Mouse (Mus musculus): ENCODE measurements around the gene Rnf150. TPM values are rescaled to one million over a fixed set of nuclear protein-coding genes. Genes with fewer than 3 reads are reported as not detected.

Gene Rnf150
- total RNA-seq, 2 experiments from 2014 or later: 12.3 to 14.2 TPM

DNA sequence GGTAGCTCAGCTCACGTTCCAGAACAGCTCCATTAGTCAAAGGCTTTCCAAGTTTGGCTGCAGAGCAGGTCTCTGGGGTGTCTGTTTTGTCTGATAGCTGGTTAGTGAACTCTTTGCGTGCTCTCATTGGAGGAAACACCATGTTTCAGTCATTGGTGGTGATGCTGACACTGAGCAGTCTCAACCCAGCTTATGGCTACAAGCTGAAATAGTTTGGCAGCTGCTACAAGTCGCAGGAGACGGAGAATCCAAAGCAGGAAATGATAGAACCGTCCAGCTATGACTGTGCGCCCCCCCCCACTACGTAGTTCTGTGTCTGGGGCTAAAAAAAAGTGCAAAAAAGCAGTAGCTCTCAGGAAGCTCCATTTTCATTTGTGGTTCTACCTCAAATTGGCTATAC, 12.0 kb downstream of the Rnf150 start:
- peak; percentile 12 for DNase-seq (ENCODE audit: low spot score)
- intact Hi-C loops (cut with DNase I): no loop called here

DNA sequence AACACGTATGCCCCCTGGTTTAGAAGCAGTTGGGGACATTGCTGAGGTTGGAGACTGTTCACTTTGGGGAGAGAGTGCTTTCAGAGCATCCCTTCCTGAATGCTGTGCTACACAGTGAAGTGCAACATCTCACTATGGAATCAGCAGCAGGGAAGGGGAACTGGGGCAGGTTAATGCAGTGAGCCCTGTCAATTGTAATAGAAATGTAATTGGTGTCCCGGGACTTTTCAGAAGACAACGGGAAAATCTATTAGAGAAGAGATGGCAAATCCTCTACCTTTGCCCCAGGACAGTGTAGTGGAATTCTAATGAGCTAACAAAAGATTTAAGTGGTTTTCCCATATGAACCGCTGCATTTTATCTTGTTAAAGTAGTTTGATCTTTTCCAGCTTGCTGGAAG, 21.3 kb downstream of the Rnf150 start:
- no peak for DNase-seq (ENCODE audit: low spot score)
- intact Hi-C loops (cut with DNase I): no loop called here

DNA sequence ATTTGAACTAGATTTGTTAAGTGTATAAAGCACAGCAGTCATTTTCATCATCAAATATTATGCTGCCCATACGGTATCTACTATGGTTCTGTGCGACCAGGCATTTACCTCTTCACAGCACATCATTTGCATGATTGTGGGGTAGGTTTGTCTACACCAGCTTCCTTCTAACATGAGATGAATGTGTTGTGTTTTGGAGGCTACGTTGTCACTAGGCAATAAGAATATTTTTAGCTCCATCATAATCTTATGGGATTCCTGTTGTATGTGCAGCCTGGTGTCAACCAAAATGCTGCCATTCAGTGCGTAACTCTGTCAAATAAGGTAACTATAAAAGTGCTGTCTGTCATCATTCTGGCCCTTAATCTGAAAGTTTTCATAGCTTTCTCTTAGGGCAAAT, 24.1 kb downstream of the Rnf150 start:
- intact Hi-C loops (cut with DNase I): no loop called here
- no peak for DNase-seq (ENCODE audit: low spot score)

DNA sequence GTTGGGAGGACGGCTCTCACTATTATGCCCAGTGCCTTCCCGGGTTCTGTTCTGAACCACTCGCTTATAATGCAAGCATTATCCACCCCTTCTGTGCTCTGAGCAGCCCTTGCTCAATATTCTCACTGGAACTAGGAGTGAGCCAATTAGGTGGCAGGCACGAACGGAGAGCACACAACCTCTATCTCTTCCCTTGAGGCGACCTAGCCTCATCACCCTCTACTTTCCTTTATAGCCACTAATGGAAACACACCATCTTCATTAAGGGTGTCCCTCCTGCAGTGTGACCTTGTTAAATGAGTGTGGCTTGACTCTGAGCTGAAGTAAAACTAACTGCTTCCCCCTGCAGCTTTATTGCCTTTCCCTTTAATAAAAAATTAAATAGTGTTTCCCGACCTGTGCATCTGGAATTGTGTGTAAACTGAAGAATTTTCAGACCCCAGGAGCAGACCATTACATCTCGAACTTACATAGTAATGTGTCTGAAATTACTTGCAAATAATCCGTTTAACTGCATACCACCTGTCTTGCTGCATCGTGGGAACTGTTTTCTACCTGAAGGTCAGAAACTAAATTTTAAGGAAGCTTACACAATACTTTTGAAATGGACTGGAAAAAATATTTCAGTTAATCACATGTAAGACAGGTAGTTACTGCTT, 26.0 kb downstream of the Rnf150 start:
- intact Hi-C loops (cut with DNase I): no loop called here
- DNase-seq (ENCODE audit: low spot score): no peak

DNA sequence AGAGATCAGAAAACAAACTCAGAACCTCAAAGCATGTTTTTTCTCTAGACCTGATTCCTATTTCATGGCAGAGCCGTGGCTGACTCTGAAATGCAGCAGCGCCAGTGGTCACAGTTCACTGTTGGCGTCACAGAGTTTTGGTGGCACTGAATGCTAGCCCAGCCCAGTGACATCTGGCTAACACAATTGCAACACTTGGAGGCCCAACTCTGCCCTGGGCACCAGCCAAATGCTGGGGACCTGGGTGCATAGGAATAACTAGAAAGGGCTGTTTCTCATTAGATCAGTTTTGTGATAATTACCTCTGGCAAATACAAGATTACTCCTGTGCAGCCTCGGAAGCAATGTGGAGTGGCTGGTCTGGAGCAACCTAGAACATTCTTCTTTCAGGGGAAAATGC, 31.9 kb downstream of the Rnf150 start:
- DNase-seq (ENCODE audit: low spot score): no peak
- intact Hi-C loops (cut with DNase I): no loop called here

DNA sequence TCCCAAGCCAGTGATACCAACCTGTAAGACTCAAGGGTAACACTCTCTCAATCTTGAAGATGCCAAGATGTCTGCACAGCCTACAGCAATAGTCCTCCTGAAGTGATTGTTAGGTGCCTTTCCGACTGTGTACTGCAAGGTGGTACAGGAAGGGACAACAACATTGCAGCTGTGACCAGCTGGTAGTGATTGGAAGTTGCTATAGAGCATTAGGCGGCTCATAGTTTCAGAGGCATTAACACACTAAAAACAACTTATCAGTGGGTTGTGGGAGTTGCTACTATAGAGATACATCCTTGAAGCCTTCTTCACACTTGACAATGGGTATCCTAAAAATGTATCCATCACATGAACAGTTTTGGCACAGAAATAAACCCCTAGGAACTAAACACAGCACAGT, 33.6 kb downstream of the Rnf150 start:
- DNase-seq (ENCODE audit: low spot score): no peak
- intact Hi-C loops (cut with DNase I): no loop called here

DNA sequence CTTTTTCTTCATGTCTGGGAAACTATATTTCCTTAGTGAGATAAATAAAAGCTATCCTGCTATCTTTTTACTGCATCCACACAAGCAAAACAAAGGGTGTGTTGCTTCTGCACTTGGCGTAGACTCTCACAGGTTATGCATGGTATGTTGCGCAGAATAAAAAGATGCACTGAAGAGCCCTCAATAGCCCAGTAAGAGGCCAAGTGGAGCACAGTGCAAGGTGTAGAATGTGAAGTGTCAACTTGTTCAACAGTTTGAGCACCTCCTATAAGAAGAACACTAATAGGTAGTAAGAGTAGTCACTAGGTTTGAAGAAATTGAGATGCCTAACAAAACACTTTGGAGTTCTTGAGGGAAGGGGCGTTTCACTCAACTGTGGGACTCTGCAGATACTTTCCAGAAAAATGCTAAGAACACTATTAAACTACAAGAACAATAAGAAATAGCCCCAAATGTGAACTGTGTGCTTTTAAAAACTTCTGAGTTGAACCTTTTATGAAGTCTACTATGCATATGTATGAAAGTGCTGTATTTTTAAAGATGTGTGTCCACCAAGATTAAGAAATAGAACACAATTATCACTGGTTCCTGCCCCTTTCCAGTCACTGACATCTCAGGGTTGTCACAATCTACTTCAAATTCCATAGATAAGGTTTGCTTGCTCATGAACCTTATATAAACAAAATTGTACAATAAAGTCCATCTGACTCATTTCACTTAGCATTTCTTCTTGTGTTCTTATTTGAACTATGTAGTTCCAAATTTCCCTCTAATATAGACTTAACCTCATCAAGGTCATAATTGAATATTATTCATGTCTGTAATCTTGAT, 34.7 kb downstream of the Rnf150 start:
- no peak for DNase-seq (ENCODE audit: low spot score)
- intact Hi-C loops (cut with DNase I): no loop called here

DNA sequence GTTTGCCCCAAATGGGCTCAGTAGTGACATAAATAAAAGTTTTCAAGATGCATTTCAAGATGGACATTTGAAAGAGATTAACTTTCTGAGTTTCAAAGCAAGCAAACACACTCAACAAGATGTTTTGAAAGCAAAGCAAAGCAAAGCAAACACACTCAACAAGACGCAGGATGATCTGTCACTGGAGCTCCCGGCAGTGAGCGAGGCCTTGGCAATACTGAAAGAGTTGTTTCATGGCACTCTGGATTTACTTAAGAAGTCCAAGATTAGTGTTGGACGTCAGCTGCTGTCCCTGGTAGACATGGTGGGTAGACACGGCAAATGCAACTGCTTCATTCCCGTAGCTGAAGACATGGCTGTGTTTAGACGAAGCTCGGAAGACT, 35.3 kb downstream of the Rnf150 start:
- no peak for DNase-seq (ENCODE audit: low spot score)
- intact Hi-C loops (cut with DNase I): no loop called here

DNA sequence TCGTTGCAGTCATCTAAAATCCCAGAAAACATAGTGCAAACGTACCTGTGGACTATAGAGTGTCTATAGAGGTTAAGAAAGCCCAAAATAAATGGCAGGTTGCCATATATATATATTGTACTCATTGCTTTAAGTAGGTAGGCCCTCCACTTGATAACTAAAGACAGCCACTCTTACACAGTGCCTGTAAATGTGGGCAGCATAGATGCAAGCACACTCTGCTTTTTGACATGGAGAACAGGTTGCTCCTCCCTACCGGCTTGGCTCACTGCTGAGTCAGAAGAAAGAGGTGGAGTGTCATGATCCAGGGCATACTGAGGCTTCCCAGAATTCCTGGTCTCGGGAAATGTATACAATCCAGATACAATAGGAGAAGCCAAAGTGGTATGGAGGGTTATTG, 37.8 kb downstream of the Rnf150 start:
- DNase-seq (ENCODE audit: low spot score): no peak
- intact Hi-C loops (cut with DNase I): no loop called here

DNA sequence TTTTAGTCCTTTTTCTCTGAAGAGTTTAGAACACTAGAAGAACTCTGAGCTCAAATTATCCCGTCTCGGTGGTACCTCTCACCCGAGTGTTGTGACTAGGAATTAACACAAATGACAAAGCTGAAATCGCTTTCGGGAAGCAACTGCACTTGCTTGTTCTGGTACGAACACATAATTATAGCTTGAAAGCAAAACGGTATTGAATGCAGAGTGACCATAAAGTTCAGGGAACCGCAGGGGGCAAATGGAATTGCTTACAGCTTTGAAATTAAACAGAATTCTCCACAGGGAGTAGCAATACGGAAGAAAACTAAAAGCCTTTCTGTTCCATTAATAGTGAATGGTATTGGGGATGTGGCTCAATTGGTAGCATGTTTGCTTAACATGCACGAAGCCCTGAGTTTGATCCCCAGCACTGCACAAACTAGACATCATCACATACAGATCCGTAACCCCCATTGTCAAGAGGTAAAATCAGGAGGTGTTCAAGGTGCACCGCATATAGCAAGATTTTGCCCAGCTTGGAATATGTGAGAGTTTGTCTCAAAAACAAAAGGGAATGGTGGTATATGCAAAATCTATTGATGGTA, 38.5 kb downstream of the Rnf150 start:
- no peak for DNase-seq (ENCODE audit: low spot score)
- intact Hi-C loops (cut with DNase I): no loop called here

DNA sequence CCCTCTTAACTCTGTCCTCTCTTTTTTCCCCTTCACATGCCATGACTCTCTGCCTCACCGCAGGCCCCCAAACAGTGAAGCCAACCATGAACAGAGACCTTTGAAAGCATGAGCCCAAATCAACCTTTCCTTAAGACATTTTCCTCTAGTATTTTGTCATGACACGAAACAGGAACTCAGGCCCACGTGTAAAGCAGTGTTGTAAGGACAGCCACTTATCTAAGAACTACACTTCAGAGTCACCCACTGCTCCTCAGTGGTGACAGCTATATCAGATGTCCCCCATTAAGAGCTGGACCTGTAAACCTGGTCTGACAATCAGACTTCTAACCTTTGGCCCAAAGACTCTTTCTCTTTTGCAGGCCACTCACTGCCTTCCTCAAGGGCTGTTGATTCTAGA, 40.3 kb downstream of the Rnf150 start:
- intact Hi-C loops (cut with DNase I): no loop called here
- DNase-seq (ENCODE audit: low spot score): no peak

DNA sequence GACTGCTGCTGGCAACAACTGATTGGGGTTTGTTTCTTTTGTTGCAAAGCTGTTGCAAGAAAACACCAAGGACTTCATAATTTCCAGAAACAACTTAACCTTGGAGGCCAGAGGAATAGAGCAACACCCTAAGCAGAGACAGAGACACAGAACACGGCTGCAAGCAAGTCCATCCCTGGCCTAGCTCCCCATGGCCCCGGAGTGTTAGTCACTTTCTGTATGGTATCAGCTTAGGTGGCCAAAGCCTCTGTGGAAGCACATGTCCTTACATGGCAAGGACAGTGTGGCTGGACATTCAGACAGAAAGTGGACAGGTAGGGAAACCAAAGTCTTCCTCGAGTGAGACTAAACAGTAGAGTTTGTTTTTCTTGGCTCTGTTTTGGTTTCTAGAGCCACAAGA, 44.1 kb downstream of the Rnf150 start:
- intact Hi-C loops (cut with DNase I): no loop called here
- no peak for DNase-seq (ENCODE audit: low spot score)

DNA sequence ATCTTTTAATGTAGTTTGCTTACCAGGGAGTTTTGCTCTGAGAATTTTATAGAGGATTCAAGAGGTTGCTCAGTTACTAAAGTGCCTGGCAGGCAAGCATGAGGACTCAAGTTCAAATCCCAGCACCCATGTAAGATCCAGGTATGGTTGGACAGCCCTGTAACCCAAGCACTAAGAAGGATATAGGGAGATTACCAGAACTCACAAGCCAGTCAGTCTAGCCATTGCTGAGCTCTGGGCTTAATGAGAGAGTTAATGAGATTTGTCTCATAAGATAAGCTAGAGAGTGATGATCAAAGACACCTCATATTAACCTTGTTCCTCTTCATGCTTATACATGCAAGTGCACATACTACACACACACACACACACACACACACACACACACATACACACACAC, 48.3 kb downstream of the Rnf150 start:
- intact Hi-C loops (cut with DNase I): no loop called here
- no peak for DNase-seq (ENCODE audit: low spot score)

DNA sequence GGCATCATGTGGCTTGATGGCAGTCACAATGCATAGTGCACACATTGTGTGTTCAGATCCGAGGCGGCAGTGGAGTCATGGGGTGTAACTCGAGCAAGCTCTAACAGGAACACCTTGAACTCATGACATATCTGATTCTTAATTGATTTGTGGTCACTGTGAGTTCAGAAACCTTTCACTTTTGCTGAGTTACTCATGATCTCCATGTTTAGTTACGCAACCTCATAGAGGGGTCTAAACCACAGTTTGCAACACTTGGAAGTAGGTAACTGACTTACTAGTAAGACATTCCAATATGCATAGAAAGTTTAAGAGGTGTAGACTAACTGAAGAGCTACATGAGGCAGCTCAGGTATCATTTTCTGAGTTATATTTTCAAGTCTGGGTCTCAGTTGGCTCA, 49.1 kb downstream of the Rnf150 start:
- intact Hi-C loops (cut with DNase I): no loop called here
- DNase-seq (ENCODE audit: low spot score): no peak

DNA sequence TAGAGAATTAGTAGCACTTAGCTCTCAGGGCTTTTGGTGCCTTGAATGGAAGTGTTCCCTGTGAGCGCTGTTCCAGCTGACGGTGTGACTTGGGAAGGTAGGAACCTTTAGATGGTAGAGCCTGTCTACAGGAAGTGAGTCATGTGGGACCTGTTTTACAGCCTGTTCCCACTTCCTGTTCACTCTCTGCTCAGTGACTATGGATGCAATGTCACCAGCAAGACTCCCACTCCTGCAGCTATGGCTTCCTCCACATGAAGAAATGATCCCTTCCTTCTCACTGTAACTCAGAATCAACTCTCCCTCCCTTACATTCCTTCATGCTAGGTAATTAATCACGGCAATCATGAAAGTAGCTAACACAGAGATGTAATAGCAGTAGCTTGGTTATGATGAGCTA, 51.4 kb downstream of the Rnf150 start:
- no peak for DNase-seq (ENCODE audit: low spot score)
- intact Hi-C loops (cut with DNase I): no loop called here

DNA sequence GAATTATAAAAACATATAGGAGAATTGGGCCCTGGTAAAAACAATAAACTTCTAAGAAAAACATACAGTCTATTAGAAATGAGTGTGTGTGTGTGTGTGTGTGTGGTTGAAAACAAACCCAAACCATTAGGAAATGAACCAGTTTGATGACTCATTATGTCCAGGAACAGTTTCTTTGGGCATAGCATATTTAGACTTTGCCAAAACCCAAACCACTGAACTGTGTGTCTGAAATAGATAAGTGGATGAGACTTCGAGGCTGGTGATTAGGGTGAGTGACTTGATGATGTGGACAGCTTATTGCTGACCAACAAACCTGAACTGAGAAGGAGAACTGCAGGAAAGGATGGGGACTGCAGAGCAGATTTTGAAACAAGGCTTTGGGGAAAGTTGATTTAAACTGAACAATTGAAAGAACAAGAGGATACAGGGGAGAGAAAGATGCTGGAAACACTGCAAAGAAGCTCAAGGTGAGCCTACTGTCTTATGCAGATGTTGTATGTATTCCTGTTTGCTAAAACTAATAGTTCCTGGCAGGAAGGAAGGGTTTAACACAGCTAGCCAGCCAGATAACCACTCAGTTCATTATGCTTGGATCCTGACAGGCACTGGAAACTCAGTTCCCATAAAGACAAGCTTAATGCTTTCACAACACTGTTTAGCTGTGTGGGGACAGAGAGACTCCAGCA, 53.8 kb downstream of the Rnf150 start:
- intact Hi-C loops (cut with DNase I): no loop called here
- no peak for DNase-seq (ENCODE audit: low spot score)

DNA sequence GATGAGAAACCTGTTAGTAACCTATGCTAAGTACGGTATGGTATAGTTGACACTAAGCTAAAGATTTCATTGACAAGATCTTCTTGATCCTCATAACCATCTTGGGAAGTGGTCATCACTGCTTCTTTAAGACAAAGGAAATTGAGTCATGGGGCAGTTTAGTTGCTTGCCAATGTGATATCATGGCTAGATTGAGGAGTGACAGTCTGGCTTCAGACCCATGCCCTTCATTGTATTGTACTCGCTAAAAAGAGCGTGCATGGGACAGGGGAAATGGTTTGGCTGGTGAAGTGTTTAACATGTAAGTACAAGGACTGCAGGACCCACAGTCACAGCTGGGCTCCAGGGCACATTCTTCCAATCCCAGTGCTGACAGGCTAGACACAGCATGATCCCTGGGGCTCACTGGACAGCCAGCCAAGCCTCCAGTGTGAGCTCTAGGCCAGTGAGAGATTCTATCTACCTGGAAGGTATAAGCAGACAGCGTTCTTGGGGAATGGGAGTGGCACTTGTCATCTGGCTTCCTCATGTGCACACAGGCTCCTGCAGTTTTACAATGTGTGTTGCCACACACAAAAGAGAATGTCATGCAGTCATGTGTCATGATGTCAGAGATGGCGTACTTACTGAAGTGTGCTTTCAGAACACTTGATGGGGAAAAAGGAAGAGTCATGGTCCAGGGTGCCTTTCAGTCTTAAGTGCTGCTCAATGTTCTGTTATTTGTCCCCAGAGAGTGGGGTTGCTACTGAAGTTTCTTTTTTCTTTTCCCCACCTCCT, 54.6 kb downstream of the Rnf150 start:
- DNase-seq (ENCODE audit: low spot score): no peak
- intact Hi-C loops (cut with DNase I): no loop called here

DNA sequence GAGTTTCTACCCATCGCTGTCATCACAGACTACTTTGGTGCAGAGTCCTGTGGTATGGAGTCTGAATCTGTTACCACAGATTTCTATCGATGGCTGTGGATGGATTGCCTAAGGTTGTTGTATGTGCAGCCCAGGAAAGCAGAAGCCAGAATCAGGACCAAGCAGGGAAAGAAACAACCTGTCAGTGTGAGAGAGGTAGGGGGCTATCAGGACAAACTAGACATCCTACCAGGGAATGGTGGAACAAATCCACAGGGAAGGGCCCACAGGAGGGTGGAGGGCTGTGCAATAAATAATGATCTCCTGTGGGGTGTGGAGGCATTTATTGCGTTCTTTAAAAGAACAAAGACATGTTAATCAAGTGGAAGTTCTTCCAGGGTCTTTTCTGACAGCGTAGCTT, 56.5 kb downstream of the Rnf150 start:
- DNase-seq (ENCODE audit: low spot score): no peak
- intact Hi-C loops (cut with DNase I): no loop called here

DNA sequence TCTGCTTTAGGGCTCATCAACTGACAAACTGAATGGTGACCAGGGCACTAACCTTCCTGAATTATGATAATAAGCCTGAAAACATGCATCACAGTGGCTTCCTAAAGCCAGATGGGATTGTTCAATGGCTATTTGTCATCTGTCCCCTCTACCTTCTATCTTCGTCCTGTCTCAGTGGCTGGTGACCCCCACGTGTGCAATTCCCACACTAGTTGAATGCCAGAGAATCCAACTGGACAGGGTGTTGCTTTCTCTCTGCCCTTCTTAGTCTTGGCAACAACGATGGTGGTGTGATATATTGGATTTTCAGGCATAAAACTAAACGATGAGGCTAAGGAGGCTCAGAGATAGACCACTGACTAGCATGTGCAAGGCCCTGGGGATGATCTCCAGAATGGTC, 57.0 kb downstream of the Rnf150 start:
- intact Hi-C loops (cut with DNase I): no loop called here
- no peak for DNase-seq (ENCODE audit: low spot score)

DNA sequence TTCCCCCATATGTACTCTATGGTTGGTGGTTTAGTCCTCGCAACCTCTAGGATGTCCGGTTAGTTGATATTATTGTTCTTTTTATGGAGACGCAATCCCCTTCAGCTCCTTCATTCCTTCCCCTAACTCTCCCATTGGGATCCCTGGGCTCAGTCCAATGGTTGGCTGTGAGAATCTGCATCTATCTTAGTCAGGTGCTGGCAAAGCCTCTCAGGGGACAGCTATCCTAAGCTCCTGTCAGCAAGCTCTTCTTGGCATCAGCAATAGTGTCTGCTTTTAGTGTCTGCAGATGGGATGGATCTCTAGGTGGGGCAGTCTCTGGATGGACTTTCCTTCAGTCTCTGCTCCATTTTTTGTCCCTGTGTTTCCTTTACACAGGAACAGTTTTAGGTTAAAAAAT, 62.1 kb downstream of the Rnf150 start:
- intact Hi-C loops (cut with DNase I): no loop called here

More for the DNA sequence above, 62.1 kb downstream of the Rnf150 start:
- DNase-seq (ENCODE audit: low spot score): no peak
